Comparison of ENCODE assay signal across 9 mouse cellular contexts in genomic region chr15:93005751-93006231, GRCm38 (mm10).
DNase-seq lines count a peak whose midpoint lies in the region; ATAC-seq lines count a peak whose summit lies in the region.
"Had no signal": no experiment of that assay in that cellular context is flagged by ENCODE, and none has a peak within 500 bp of the region (broad histone marks: within the 10 kb centered on the region; RNA-seq: fewer than 3 reads in every experiment).

No protein-coding gene starts in this region.

- H3K27me3 ChIP-seq in embryonic facial prominence, embryonic 14.5 days (replicated peaks; ENCODE audit: control insufficient read depth, insufficient read depth, low read length), result no peaks in the 10 kb centered on the region
- H3K27me3 ChIP-seq in embryonic facial prominence, embryonic 10.5 days (replicated peaks; ENCODE audit: low read depth, poor library complexity, severe bottlenecking), result no peaks in the 10 kb centered on the region

- H3K4me1 ChIP-seq in embryonic facial prominence, embryonic 14.5 days (ENCODE audit: control insufficient read depth, insufficient read depth, low read length), result peaks cover 12% of the 10 kb centered on the region; the same call in 1 of the 2 replicates
- H3K4me1 ChIP-seq in embryonic facial prominence, embryonic 10.5 days, result peaks cover 29% of the 10 kb centered on the region

- no peaks in the 10 kb centered on the region for H3K36me3 ChIP-seq in embryonic facial prominence, embryonic 14.5 days (ENCODE audit: control insufficient read depth, insufficient read depth, low read length)
- no peaks in the 10 kb centered on the region for H3K36me3 ChIP-seq in embryonic facial prominence, embryonic 10.5 days (replicated peaks)

- intact Hi-C loops in heart, postnatal 10 days (cut with DNase I), result no loop called here

- no peak overlapping the region for H3K27ac ChIP-seq in embryonic facial prominence, embryonic 14.5 days (replicated peaks; ENCODE audit: low read depth, low read length)
- no peak overlapping the region; the same call in 1 of the 2 replicates for H3K27ac ChIP-seq in embryonic facial prominence, embryonic 10.5 days (replicated peaks)

- DNase-seq in embryonic facial prominence, embryonic 14.5 days (ENCODE audit: low spot score), result peak; percentile 22
- DNase-seq in embryonic facial prominence, embryonic 10.5 days (ENCODE audit: low spot score), result no peak
- peak; percentile 78 for DNase-seq in adrenal gland, postnatal 14 days
- peak; percentile 56 for DNase-seq in heart, postnatal 10 days
- no peak for DNase-seq in cerebellum, adult 9-11 months
- no peak for DNase-seq in kidney, postnatal 36 days
- DNase-seq in thymus, postnatal 0 days (ENCODE audit: low spot score), result no peak

- 53% methylated on average over 7 of the region's 7 CpGs for WGBS in embryonic facial prominence, embryonic 14.5 days
- WGBS in embryonic facial prominence, embryonic 10.5 days, result 58% methylated on average over 7 of the region's 7 CpGs

- no peak for ATAC-seq in embryonic facial prominence, embryonic 14.5 days (ENCODE audit: low read depth)
- ATAC-seq in neutrophil, adult 5-6 weeks (ENCODE audit: extremely low read depth, insufficient number of reproducible peaks, low FRiP score, poor library complexity, severe bottlenecking), result peak; percentile 42; the same call in 1 of the 2 replicates
- ATAC-seq: forebrain, embryonic 14.5 days had no signal

- H3K4me3 ChIP-seq in embryonic facial prominence, embryonic 14.5 days (ENCODE audit: low read depth, low read length), result no peak overlapping the region
- H3K4me3 ChIP-seq in embryonic facial prominence, embryonic 10.5 days, result no peak overlapping the region

- no peak overlapping the region for H3K4me2 ChIP-seq in embryonic facial prominence, embryonic 14.5 days (ENCODE audit: low read depth, low read length)

- H3K9me3 ChIP-seq in embryonic facial prominence, embryonic 14.5 days (ENCODE audit: control insufficient read depth, low read length), result no peaks in the 10 kb centered on the region
- no peaks in the 10 kb centered on the region for H3K9me3 ChIP-seq in embryonic facial prominence, embryonic 10.5 days

- H3K9ac ChIP-seq in embryonic facial prominence, embryonic 14.5 days (ENCODE audit: low read depth, low read length), result no peak overlapping the region

Comparison
In these comparisons a context has a peak if more than half of its experiments do, and no peak if none do; other contexts are left out.
1. DNase-seq: peak in embryonic facial prominence, embryonic 14.5 days (single experiment), adrenal gland, postnatal 14 days (single experiment) and heart, postnatal 10 days (2 of 2); none in embryonic facial prominence, embryonic 10.5 days (single experiment), cerebellum, adult 9-11 months (single experiment), kidney, postnatal 36 days (0 of 2) and thymus, postnatal 0 days (single experiment).